Mouse (Mus musculus) v-Abl transformed pro-B cells (cell line): ENCODE measurements around the gene A630001G21Rik.

Experiments used
- in situ Hi-C, 2 experiments: fragments of 400-800 bp; cut with MboI; formaldehyde crosslinking; loops; one replicate each; pipeline ENCODE4 v1.15.1; 2025; ENCODE audit not compliant: unreplicated experiment in 2 of 2

A630001G21Rik gene

DNA sequence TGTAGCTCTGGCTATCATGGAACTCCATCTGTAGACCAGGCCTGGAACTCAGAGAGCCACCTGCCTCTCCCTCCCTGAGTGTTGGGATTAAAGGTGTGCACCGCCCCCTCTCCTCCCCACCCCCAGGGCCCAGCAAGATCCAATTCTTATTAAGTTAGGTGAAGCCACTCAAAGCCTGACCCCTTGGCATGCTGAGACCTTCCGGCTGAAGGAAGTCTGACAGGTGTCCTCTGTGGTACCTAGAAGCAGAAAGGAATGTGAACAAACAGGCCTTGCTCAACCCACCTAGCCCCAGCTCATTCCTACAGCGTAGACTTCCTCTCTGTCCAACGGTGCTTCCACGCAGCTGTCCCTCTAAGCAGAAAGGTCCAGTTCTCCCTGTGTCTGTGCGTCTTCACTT is 37.5 kb downstream of the A630001G21Rik start:
- in situ Hi-C loops = no loop called here

GRCm38 (mm10) chr1:85739819-85740218 is 38.6 kb downstream of the A630001G21Rik start:
- in situ Hi-C loops = loop anchor here (5.0 to 10.0 kb wide), 6 partner anchors 52 to 625 kb away; partner anchors contain the start of gene Cab39 (in 1 of the 2)

DNA sequence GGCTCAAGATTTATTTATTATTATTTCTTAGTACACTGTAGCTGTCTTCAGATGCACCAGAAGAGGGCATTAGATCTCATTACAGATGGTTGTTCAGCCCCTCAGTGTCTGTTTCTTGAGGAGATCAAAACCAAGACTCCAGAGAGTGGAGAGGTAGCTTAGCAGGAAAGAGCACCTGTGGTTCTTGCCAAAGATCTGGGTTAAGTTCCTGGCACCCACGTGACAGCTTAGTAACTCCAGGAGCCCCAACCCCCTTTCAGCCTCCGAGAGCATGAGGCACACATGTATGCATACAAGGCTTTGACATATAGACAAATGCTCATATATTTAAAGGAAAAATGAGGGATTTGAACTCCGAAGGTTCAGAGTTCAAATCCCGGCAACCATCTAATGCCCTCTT is 39.4 kb downstream of the A630001G21Rik start:
- in situ Hi-C loops = loop anchor here (5.0 to 10.0 kb wide), 6 partner anchors 53 to 624 kb away; partner anchors contain the start of gene Cab39 (in 1 of the 2)

DNA sequence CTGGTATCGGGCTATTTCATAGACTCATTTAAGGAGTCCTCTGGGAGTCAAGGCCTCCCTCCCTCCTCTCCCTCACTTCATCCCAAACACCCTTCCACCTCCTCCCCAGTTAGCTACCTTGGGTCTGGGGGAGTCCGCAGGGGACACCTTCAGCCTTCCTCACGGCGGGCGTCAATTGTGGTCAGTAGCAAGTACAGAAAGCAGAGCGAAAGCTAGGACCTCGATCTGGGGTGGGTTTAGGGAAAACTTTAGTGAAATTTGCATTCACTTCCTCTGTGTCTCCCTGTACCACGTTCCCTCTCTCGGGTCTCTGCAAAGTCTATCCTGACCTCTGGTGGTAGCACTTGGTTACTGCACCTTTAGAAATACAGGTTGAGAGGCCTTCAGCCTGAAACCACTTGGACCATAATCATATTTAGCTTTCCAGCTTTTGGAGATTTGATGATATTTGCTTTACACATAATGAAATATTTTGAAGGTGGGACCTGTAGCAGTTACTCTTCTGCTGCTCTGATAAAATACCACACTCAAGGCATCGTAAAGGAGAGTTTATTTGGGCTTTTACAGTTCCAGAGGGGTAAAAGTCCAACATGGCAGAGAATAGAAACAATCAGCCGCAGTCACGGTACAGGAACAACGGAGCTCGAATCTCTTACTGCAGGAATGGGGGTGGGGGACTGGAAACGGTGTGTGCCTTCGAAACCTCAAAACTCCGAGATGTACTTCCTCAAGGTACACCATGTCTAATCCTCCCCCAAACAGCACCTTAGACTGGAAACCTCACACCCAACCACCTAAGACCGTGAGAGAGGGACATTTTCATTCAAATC is 41.9 kb downstream of the A630001G21Rik start:
- in situ Hi-C loops = loop anchor here (5.0 to 10.0 kb wide), 6 partner anchors 56 to 622 kb away; partner anchors contain the start of gene Cab39 (in 1 of the 2)

GRCm38 (mm10) chr1:85735463-85736123 is 42.9 kb downstream of the A630001G21Rik start:
- in situ Hi-C loops = loop anchor here (5.0 to 10.0 kb wide), 6 partner anchors 57 to 621 kb away; partner anchors contain the start of gene Cab39 (in 1 of the 2)

- in situ Hi-C loops = loop anchor here (5.0 to 10.0 kb wide), 3 partner anchors 37 to 620 kb away; no protein-coding TSS in a partner anchor
These were observed 43.9 kb downstream of the A630001G21Rik start for GRCm38 (mm10) chr1:85734511-85734910.

DNA sequence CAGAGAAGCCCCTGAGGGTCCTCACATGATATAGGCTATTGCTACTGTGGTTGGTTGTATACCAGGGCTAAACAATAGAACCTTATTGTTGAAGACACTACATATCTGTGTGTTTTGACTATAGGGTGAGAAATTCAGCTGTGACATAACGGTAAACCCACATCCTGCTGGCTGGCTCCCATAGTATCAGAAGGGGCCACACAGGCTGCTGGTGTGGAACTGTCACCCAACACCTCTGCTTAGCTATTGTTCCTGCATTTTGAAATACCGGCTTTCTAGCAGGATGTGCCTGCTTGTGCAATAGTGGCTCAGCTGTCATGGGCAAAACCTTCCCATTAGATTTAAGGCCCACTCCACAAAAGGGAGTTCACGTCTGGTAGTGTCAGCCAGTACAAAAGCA is 45.9 kb downstream of the A630001G21Rik start:
- in situ Hi-C loops = loop anchor here (5.0 to 10.0 kb wide), 3 partner anchors 35 to 618 kb away; no protein-coding TSS in a partner anchor

DNA sequence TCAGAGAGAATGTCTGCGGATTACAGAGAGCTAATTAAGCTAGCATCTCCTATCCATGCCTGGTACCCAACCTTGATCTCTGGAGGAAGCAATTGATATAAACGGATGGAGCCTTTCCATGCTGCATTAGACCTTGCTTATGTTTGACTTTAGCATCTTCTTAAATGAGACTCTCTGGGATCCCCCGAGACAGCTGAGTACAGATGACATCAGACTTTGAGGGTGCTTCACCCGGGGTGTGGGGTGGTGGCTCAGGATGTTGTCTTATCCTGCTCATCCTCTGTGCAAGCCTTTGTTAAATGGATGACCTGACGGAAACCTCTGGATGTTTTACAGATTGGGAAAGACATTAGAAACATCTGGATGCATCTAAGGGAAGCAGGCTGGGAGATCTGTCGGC is 48.0 kb downstream of the A630001G21Rik start:
- in situ Hi-C loops = loop anchor here (5.0 to 10.0 kb wide), 3 partner anchors 33 to 616 kb away; no protein-coding TSS in a partner anchor

DNA sequence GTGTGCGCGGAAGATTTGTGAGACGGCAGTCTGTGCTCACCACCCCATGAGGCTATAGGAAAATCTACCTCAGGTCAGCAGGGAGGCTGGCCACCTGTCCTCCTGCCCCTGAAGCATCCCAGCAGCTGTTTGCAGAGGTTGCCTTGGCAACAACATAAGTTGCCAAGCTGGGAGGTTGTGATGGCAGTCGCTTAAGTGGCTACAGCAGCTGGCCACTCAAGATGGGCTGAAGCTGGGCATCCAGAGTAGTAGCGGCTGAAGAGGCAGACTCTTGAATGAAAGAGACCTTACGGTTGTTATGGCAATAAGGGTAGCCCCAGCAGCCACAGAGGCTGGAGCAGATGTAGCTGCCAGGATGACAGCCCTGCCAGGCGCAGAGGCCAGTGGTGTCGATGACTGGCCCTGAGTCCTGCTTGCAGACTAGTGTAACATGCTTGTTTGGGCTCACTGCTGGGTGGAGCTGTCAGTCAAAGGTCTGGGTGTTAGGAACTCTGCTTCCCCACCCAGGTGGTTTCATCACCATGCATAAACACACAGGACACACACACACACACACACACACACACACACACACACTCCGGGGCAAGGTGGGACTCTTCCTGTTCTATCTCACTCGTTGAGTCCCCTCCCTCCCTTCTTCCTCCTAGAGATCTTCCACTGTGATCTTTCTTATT is 58.1 kb downstream of the A630001G21Rik start:
- in situ Hi-C loops = no loop called here

- in situ Hi-C loops = no loop called here
These were observed 59.4 kb downstream of the A630001G21Rik start for GRCm38 (mm10) chr1:85719049-85719448.

GRCm38 (mm10) chr1:85716447-85717027 is 61.9 kb downstream of the A630001G21Rik start:
- in situ Hi-C loops = no loop called here

GRCm38 (mm10) chr1:85714501-85714900 is 63.9 kb downstream of the A630001G21Rik start:
- in situ Hi-C loops = no loop called here

- in situ Hi-C loops = no loop called here
These were observed 71.7 kb downstream of the A630001G21Rik start for GRCm38 (mm10) chr1:85706754-85707153.

GRCm38 (mm10) chr1:85705552-85705951 is 72.9 kb downstream of the A630001G21Rik start:
- in situ Hi-C loops = no loop called here

DNA sequence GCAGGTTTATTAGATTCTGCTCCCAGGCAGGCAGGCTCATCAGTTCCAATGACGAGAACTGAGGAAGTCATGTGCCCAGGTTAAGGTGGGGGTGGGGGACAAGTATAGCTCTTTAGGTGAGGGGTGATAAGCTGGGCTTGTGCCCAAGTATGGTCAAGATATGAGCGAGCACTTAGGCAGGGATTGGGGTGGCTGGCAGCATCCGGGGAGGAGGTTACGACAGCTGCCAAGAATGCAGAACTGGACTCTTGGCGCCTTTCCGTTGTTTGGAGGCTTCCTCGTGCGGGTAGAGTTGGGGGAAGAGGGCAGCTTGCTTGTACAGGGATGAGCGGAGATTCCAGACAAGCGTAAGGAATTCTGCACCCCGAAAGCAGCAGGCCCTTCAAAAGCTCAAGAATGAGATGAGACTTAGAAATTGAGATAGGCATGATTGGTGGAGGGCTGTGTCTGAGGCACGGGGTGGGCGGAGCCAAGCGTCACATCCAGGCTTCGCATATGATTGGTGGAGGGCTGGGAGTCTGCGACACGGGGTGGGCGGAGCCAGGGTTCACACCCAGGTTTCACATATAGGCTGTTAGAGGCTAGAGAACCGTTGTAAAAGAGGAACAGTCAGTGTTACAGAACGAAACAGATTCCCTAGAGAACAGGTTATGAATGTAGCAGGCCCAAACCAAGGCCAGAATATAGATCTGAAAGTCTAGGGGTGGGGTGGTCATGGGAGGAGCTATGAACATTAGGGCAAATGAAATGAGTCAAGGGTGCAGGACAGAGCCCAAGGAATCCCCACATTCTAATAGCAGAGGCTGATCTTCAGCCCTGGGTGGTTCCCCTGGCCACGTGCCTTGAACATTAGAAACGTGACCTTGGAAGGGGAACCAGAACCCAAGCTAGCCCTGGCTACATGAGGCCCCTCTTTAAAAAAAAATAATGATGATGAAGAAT is 74.9 kb downstream of the A630001G21Rik start:
- in situ Hi-C loops = no loop called here

- in situ Hi-C loops = no loop called here
These were observed 75.9 kb downstream of the A630001G21Rik start for GRCm38 (mm10) chr1:85702531-85702930.

- in situ Hi-C loops = loop anchor here in 1 of 2 experiments (5.0 kb wide), 1 partner anchor 34 kb away; no protein-coding TSS in a partner anchor
These were observed 80.5 kb downstream of the A630001G21Rik start for GRCm38 (mm10) chr1:85697721-85698493.

DNA sequence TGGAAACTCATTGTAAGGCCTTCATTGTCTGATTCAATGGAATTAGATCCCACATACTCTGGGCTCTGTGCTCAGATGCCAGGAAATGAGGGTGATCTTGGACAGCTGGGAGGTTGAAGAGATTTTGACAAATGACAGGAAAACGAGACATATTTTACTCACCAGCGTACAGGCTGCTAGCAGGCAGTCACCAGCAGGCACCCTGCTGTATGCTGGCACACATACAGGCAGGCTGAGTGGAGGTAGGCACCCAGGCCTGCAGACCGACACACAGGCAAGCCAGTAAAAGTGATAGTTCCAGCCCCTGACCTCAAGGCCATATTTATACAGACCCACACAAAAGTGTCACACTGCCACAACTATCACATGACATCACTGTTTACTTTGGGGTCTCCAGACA is 82.8 kb downstream of the A630001G21Rik start:
- in situ Hi-C loops = loop anchor here in 1 of 2 experiments (5.0 kb wide), 1 partner anchor 37 kb away; no protein-coding TSS in a partner anchor
